Mouse (Mus musculus) spleen, adult 2 months (tissue): ENCODE measurements at regions not wholly inside any gene's neighbourhood (a gene's known extent, or its start where the extent isn't known, plus 50 kb on each side); places are given as distances from the start of the nearest gene placed in this dataset.

Experiments used
- DNase-seq, 2 experiments: peaks; one replicate each; pipeline versions ENCODE4 v3.0.0 to v3.0.0-alpha.2; 2012 to 2021; ENCODE audit warnings: low spot score in 2 of 2, low read depth in 1 of 2
- H3K27ac ChIP-seq: fragments of 200-500 bp; 2 replicates; pipeline ENCODE4 v1.5.1; 2012; ENCODE audit warnings: low read length, inconsistent platforms; ENCODE audit not compliant: insufficient read depth
- H3K27me3 ChIP-seq: fragments of 200-500 bp; 2 replicates; pipeline ENCODE4 v1.6.1; 2012; ENCODE audit warnings: mild to moderate bottlenecking, moderate library complexity, low read length, inconsistent platforms; ENCODE audit not compliant: control insufficient read depth, insufficient read depth
- H3K36me3 ChIP-seq: fragments of 200-500 bp; 2 replicates; pipeline ENCODE4 v1.6.1; 2012; ENCODE audit warnings: mild to moderate bottlenecking, low read length, inconsistent platforms; ENCODE audit not compliant: control insufficient read depth, insufficient read depth
- H3K4me1 ChIP-seq: fragments of 200-500 bp; 2 replicates; pipeline ENCODE4 v1.6.1; 2011; ENCODE audit warnings: inconsistent platforms; ENCODE audit not compliant: control insufficient read depth, insufficient read depth, insufficient read length
- H3K4me3 ChIP-seq: fragments of 200-500 bp; 2 replicates; pipeline ENCODE4 v1.5.1; 2011; ENCODE audit warnings: mild to moderate bottlenecking, inconsistent platforms; ENCODE audit not compliant: insufficient read depth, insufficient read length; ENCODE audit errors: extremely low read depth
- CTCF ChIP-seq: fragments of 200-500 bp; IDR thresholded peaks from 2 replicates; pipeline ENCODE4 v1.5.1; 2011; ENCODE audit warnings: mild to moderate bottlenecking, inconsistent platforms; ENCODE audit not compliant: insufficient read depth, insufficient read length, insufficient replicate concordance; ENCODE audit errors: extremely low read depth
- POLR2A ChIP-seq: fragments of 200-500 bp; IDR thresholded peaks from 2 replicates; pipeline ENCODE4 v1.6.1; 2011; ENCODE audit warnings: low read depth, low read length, inconsistent platforms
- WGBS: fragments of 180-500 bp; shearing (Covaris S2); methylation state at CpG from one replicate; pipeline ENCODE4 v1.1.7; 2018; 5-methylcytosine and 5-hydroxymethylcytosine counted together

- Histone ChIP-seq H3K27ac (no peak overlapping the region), H3K27me3 (no peaks in the 10 kb centered on the region), H3K4me3 (no peak overlapping the region), H3K36me3 (no peaks in the 10 kb centered on the region), H3K4me1 (peaks cover 4% of the 10 kb centered on the region; the same call in 1 of the 2 replicates)
- DNase-seq, result no peak
- TF ChIP-seq CTCF, result no peak
- TF ChIP-seq POLR2A, result no peak
- 88% methylated on average over 7 of the region's 7 CpGs for WGBS
These were observed 94.3 kb upstream of the Npas2 start for GRCm38 (mm10) chr1:39099246-39099645.

- no peak for DNase-seq
- Histone ChIP-seq H3K4me3 (no peak overlapping the region), H3K27me3 (no peaks in the 10 kb centered on the region), H3K4me1 (peaks cover 4% of the 10 kb centered on the region; the same call in 1 of the 2 replicates), H3K27ac (no peak overlapping the region), H3K36me3 (no peaks in the 10 kb centered on the region)
- no peak for TF ChIP-seq POLR2A
- no peak for TF ChIP-seq CTCF
These were observed 93.0 kb upstream of the Npas2 start for GRCm38 (mm10) chr1:39100492-39100891.

GRCm38 (mm10) chr1:39102126-39102905, 91.2 kb upstream of the Npas2 start:
- Histone ChIP-seq H3K4me1 (no peaks in the 10 kb centered on the region; the same call in 1 of the 2 replicates), H3K4me3 (no peak overlapping the region), H3K27ac (no peak overlapping the region), H3K27me3 (no peaks in the 10 kb centered on the region), H3K36me3 (no peaks in the 10 kb centered on the region)
- 72% methylated on average over 8 of the region's 8 CpGs for WGBS
- DNase-seq, result peak in 1 of 2 experiments; percentile 23
- TF ChIP-seq POLR2A, result no peak
- TF ChIP-seq CTCF, result no peak

- H3K27me3 ChIP-seq, result no peaks in the 10 kb centered on the region
- no peak overlapping the region for H3K4me3 ChIP-seq
- no peaks in the 10 kb centered on the region for H3K36me3 ChIP-seq
- DNase-seq, result no peak
- WGBS, result 77% methylated on average over 14 of the region's 14 CpGs
- H3K4me1 ChIP-seq, result no peaks in the 10 kb centered on the region; the same call in 1 of the 2 replicates
- TF ChIP-seq POLR2A (no peak), CTCF (no peak)
- H3K27ac ChIP-seq, result no peak overlapping the region
These were observed 90.3 kb upstream of the Npas2 start for GRCm38 (mm10) chr1:39102989-39103910.

GRCm38 (mm10) chr1:39105546-39106371, 87.8 kb upstream of the Npas2 start:
- TF ChIP-seq POLR2A, result no peak
- TF ChIP-seq CTCF, result no peak
- Histone ChIP-seq H3K27me3 (no peaks in the 10 kb centered on the region), H3K36me3 (no peaks in the 10 kb centered on the region), H3K27ac (no peak overlapping the region), H3K4me1 (no peaks in the 10 kb centered on the region; the same call in 1 of the 2 replicates), H3K4me3 (no peak overlapping the region)
- 56% methylated on average over 17 of the region's 17 CpGs for WGBS
- no peak for DNase-seq

GRCm38 (mm10) chr1:39106372-39106643, 87.2 kb upstream of the Npas2 start:
- Histone ChIP-seq H3K4me1 (no peaks in the 10 kb centered on the region; the same call in 1 of the 2 replicates), H3K27ac (no peak overlapping the region), H3K4me3 (no peak overlapping the region), H3K36me3 (no peaks in the 10 kb centered on the region), H3K27me3 (no peaks in the 10 kb centered on the region)
- TF ChIP-seq POLR2A, result no peak
- no peak for TF ChIP-seq CTCF
- WGBS, result 92% methylated on average over 4 of the region's 4 CpGs
- DNase-seq, result no peak

- no peaks in the 10 kb centered on the region; the same call in 1 of the 2 replicates for H3K4me1 ChIP-seq
These were observed 86.9 kb upstream of the Npas2 start for GRCm38 (mm10) chr1:39106650-39107049.

More at GRCm38 (mm10) chr1:39106650-39107049, 86.9 kb upstream of the Npas2 start:
- Histone ChIP-seq H3K27me3 (no peaks in the 10 kb centered on the region), H3K4me3 (no peak overlapping the region), H3K27ac (no peak overlapping the region), H3K36me3 (no peaks in the 10 kb centered on the region)
- WGBS, result 80% methylated on average over 6 of the region's 6 CpGs
- no peak for DNase-seq
- TF ChIP-seq CTCF (no peak), POLR2A (no peak)
